Mouse (Mus musculus) midbrain, embryonic 16.5 days (tissue): ENCODE measurements around the gene Flnb. TPM values are rescaled to one million over a fixed set of nuclear protein-coding genes. Genes with fewer than 3 reads are reported as not detected.

Experiments
- ATAC-seq: fragments of 200-750 bp; cut with Nextera tagmentation; 2 replicates; pipeline ENCODE4 v1.8.0; 2017; ENCODE audit warnings: moderate TSS enrichment
- H3K27ac ChIP-seq: fragments of 300-500 bp; sonication (generic); 2 replicates; pipeline ENCODE4 v1.5.1; 2014; ENCODE audit warnings: mild to moderate bottlenecking, low read length, mixed read lengths
- H3K27me3 ChIP-seq: fragments of 300-500 bp; sonication (generic); 2 replicates; pipeline ENCODE4 v1.6.1; 2014; ENCODE audit warnings: low read depth, low read length, mixed read lengths; ENCODE audit not compliant: control insufficient read depth, insufficient read depth
- H3K36me3 ChIP-seq: fragments of 300-500 bp; sonication (generic); 2 replicates; pipeline ENCODE4 v1.6.1; 2014; ENCODE audit warnings: mild to moderate bottlenecking, low read length, moderate library complexity, mixed read lengths; ENCODE audit not compliant: control insufficient read depth, insufficient read depth
- H3K4me1 ChIP-seq: fragments of 300-500 bp; sonication (generic); 2 replicates; pipeline ENCODE4 v1.6.1; 2014; ENCODE audit warnings: mild to moderate bottlenecking, low read length, mixed read lengths; ENCODE audit not compliant: control insufficient read depth, insufficient read depth
- H3K4me2 ChIP-seq: fragments of 300-500 bp; sonication (generic); 2 replicates; pipeline ENCODE4 v1.6.1; 2014; ENCODE audit warnings: mild to moderate bottlenecking, low read length, mixed read lengths
- H3K4me3 ChIP-seq: fragments of 300-500 bp; sonication (generic); 2 replicates; pipeline ENCODE4 v1.5.1; 2014; ENCODE audit warnings: low read depth, mild to moderate bottlenecking, low read length, moderate library complexity, mixed read lengths
- H3K9ac ChIP-seq: fragments of 300-500 bp; sonication (generic); 2 replicates; pipeline ENCODE4 v1.6.1; 2014; ENCODE audit warnings: low read depth, low read length, mixed read lengths
- H3K9me3 ChIP-seq: fragments of 300-500 bp; sonication (generic); replicated peaks from 2 replicates; pipeline ENCODE4 v1.6.1; 2014; ENCODE audit warnings: mild to moderate bottlenecking, low read length, mixed read lengths; ENCODE audit not compliant: control insufficient read depth, poor library complexity, severe bottlenecking
- WGBS: fragments of 180-500 bp; shearing (Covaris S2); extraction: QIAGEN DNeasy Blood & Tissue Kit; methylation state at CpG from one replicate; pipeline ENCODE4 v1.1.7; 2014; 5-methylcytosine and 5-hydroxymethylcytosine counted together
- polyA plus RNA-seq: library from polyadenylated mRNA; unstranded; fragments of >200 nt; fragmentation: Nextera tagmentation; extraction: Ambion mirVana; gene quantifications from 2 replicates; pipeline ENCODE4 v1.2.1, GENCODE M21; 2015

Flnb gene
- 7.0 and 12.4 TPM in 2 replicates for polyA plus RNA-seq

DNA sequence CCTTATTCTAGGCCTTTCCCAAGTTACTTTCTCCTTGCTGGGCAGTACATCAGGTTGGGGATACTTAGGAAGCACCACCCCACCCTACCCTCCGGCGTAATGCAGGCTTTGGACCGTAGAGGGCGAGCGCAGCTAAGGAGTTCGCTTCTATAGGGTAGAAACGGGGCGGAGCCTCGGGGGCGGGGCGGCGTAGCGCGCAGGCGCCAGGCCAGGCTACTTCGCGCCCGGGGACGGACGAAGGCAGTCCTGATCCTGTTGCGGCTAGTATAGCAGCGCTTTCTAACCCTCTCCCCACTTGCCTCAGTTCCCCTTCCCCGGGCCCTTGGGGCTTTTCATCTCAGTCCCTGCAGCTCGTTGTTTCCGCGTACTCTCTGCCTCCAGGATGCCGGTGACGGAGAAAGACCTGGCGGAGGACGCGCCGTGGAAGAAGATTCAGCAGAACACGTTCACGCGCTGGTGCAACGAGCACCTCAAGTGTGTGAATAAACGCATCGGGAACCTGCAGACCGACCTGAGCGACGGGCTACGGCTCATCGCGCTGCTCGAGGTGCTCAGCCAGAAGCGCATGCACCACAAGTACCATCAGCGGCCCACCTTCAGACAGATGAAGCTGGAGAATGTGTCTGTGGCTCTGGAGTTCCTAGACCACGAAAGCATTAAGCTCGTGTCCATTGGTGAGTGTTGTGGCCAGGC lies at the start of gene Flnb:
TSS of gene Flnb (plus strand) at position 188 of the 693 bp plus-strand sequence.
- WGBS: under 1% methylated on average over 46 of the region's 49 CpGs
- peak within 1 kb of the TSS; percentile 92 for H3K9ac ChIP-seq
- peak within 1 kb of the TSS; percentile 80 for H3K4me2 ChIP-seq
- H3K27me3 ChIP-seq: no peaks in the 10 kb centered on the region
- no peaks in the 10 kb centered on the region for H3K36me3 ChIP-seq
- H3K27ac ChIP-seq: peak within 1 kb of the TSS; percentile 86
- ATAC-seq: peak; percentile 98
- no peaks in the 10 kb centered on the region for H3K9me3 ChIP-seq
- H3K4me1 ChIP-seq: peaks cover 22% of the 10 kb centered on the region
- H3K4me3 ChIP-seq: peak within 1 kb of the TSS; percentile 82

GRCm38 (mm10) chr14:7773714-7774389 lies 43.9 kb upstream of the Flnb start:
- Histone ChIP-seq H3K4me1 (no peaks in the 10 kb centered on the region), H3K27me3 (no peaks in the 10 kb centered on the region), H3K27ac (peak overlapping the region; percentile 60), H3K9ac (peak overlapping the region; percentile 30), H3K4me2 (peak overlapping the region; percentile 53), H3K4me3 (peak overlapping the region; percentile 40), H3K9me3 (no peaks in the 10 kb centered on the region), H3K36me3 (no peaks in the 10 kb centered on the region)
- WGBS: 30% methylated on average over 24 of the region's 24 CpGs
- peak; percentile 95 for ATAC-seq

- no peak overlapping the region for H3K9ac ChIP-seq
- H3K36me3 ChIP-seq: no peaks in the 10 kb centered on the region
- H3K27me3 ChIP-seq: no peaks in the 10 kb centered on the region
- no peaks in the 10 kb centered on the region for H3K9me3 ChIP-seq
- no peak for ATAC-seq
- H3K27ac ChIP-seq: no peak overlapping the region
- H3K4me3 ChIP-seq: no peak overlapping the region
- H3K4me2 ChIP-seq: no peak overlapping the region
- peaks cover 1% of the 10 kb centered on the region; the same call in 1 of the 2 replicates for H3K4me1 ChIP-seq
- WGBS: 54% methylated on average over 13 of the region's 13 CpGs
Measured at GRCm38 (mm10) chr14:7786073-7786472, 31.7 kb upstream of the Flnb start.

DNA sequence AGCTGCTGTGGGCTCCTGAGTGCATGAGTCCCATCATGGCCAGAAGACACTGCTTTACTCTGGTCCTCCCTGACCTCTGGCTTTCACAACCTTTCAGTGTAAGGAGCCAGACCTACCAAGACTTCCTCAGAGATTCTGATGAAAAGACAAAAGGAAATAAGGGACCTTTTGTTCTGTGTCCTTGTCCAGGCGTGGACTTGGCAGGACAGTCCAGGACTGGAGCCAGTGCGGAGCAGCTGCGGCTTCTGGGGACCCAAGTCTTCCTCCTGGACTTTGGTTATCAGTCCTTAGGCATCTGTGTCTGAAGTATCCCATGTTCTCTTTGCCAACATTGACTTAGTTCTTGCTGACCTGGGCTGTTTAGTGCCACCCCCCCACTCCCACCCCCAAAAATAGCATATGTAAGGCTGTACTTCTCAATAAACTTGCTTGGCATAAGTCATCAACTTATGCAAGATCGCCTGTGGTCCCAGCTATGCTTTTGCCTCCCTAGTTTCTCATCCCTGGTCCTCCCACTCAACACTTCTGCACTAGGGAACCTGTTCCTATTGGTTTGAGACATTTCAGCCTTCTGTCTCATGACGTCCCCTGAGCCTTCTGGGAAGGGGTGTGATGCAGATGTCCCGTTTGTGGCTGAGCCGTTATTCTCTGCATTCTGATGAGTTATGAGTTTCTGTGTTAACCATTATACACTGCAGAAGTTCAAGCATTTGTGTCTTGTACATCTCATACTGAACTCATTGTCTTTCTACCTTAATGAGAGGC lies 28.3 kb upstream of the Flnb start:
- no peak for ATAC-seq
- Histone ChIP-seq H3K4me1 (peaks cover 6% of the 10 kb centered on the region; the same call in 1 of the 2 replicates), H3K9me3 (no peaks in the 10 kb centered on the region), H3K36me3 (no peaks in the 10 kb centered on the region), H3K4me2 (no peak overlapping the region), H3K27me3 (no peaks in the 10 kb centered on the region), H3K4me3 (no peak overlapping the region), H3K9ac (no peak overlapping the region), H3K27ac (no peak overlapping the region)
- WGBS: 83% methylated on average over 7 of the region's 7 CpGs

DNA sequence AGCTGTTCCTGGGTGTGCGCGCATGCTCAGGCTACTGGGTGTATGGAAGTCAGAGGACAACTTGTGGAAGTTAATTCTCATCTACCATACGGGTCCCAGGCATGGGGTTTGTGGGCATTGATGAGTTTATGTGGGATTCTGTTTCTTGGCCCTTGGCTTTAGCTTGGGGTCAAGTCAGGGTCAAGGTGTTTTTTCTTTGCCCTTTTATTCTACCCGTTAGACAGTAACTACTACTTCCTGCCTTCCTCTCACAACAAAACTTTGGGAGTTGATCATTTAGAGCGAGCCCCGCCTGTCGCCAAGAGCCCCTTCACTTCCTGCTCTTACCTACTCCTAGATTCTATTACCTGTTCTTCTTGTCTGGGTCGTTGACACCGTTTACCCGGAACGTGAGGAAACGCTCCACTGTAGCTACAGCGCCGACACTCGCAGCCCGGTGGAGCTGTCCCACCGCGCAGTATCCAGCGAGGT lies 26.7 kb upstream of the Flnb start:
- H3K27ac ChIP-seq: peak overlapping the region; percentile 77

GRCm38 (mm10) chr14:7791532-7792159 lies 26.1 kb upstream of the Flnb start, which contains the start of gene Gm26661:
TSS of gene Gm26661 (plus strand) at chr14:7791587.
- WGBS: 1% methylated on average over 30 of the region's 30 CpGs
- peak; percentile 94 for ATAC-seq
- peak within 1 kb of the TSS; percentile 62 for H3K9ac ChIP-seq
- peaks cover 6% of the 10 kb centered on the region; the same call in 1 of the 2 replicates for H3K4me1 ChIP-seq
- peak within 1 kb of the TSS; percentile 49 for H3K4me3 ChIP-seq
- H3K27me3 ChIP-seq: no peaks in the 10 kb centered on the region
- H3K27ac ChIP-seq: peak within 1 kb of the TSS; percentile 77
- H3K9me3 ChIP-seq: no peaks in the 10 kb centered on the region
- H3K36me3 ChIP-seq: no peaks in the 10 kb centered on the region
- peak within 1 kb of the TSS; percentile 82 for H3K4me2 ChIP-seq

More for the DNA sequence above, 26.7 kb upstream of the Flnb start:
- H3K36me3 ChIP-seq: no peaks in the 10 kb centered on the region
- H3K4me2 ChIP-seq: peak overlapping the region; percentile 82
- peak overlapping the region; percentile 62 for H3K9ac ChIP-seq
- no peaks in the 10 kb centered on the region for H3K9me3 ChIP-seq
- ATAC-seq: 0 out of 2 replicates have a peak, but pooled peaks have one; percentile 19
- H3K4me3 ChIP-seq: peak overlapping the region; percentile 49
- WGBS: 13% methylated on average over 19 of the region's 19 CpGs
- no peaks in the 10 kb centered on the region for H3K27me3 ChIP-seq
- peaks cover 6% of the 10 kb centered on the region; the same call in 1 of the 2 replicates for H3K4me1 ChIP-seq

GRCm38 (mm10) chr14:7795961-7796360 lies 21.8 kb upstream of the Flnb start:
- Histone ChIP-seq H3K4me1 (peaks cover 6% of the 10 kb centered on the region; the same call in 1 of the 2 replicates), H3K4me3 (no peak overlapping the region), H3K36me3 (no peaks in the 10 kb centered on the region), H3K4me2 (no peak overlapping the region), H3K27ac (no peak overlapping the region), H3K9me3 (no peaks in the 10 kb centered on the region), H3K9ac (no peak overlapping the region), H3K27me3 (no peaks in the 10 kb centered on the region)
- no peak for ATAC-seq
- 96% methylated on average over 4 of the region's 4 CpGs for WGBS

- no peak for ATAC-seq
- no peak overlapping the region for H3K27ac ChIP-seq
Measured at GRCm38 (mm10) chr14:7800611-7801010, 17.1 kb upstream of the Flnb start.

More at GRCm38 (mm10) chr14:7800611-7801010, 17.1 kb upstream of the Flnb start:
- H3K9ac ChIP-seq: no peak overlapping the region
- no peak overlapping the region for H3K4me3 ChIP-seq
- H3K9me3 ChIP-seq: no peaks in the 10 kb centered on the region
- no peak overlapping the region for H3K4me2 ChIP-seq
- H3K4me1 ChIP-seq: no peaks in the 10 kb centered on the region
- no peaks in the 10 kb centered on the region for H3K36me3 ChIP-seq
- H3K27me3 ChIP-seq: no peaks in the 10 kb centered on the region
